Mouse (Mus musculus): ENCODE results near the gene Setd2. TPM values are rescaled to one million over a fixed set of nuclear protein-coding genes. Genes with fewer than 3 reads are reported as not detected.

Gene Setd2
- total RNA-seq, 4 experiments from 2014 or later = 54.9 to 70.6 (median 61.4) TPM

DNA sequence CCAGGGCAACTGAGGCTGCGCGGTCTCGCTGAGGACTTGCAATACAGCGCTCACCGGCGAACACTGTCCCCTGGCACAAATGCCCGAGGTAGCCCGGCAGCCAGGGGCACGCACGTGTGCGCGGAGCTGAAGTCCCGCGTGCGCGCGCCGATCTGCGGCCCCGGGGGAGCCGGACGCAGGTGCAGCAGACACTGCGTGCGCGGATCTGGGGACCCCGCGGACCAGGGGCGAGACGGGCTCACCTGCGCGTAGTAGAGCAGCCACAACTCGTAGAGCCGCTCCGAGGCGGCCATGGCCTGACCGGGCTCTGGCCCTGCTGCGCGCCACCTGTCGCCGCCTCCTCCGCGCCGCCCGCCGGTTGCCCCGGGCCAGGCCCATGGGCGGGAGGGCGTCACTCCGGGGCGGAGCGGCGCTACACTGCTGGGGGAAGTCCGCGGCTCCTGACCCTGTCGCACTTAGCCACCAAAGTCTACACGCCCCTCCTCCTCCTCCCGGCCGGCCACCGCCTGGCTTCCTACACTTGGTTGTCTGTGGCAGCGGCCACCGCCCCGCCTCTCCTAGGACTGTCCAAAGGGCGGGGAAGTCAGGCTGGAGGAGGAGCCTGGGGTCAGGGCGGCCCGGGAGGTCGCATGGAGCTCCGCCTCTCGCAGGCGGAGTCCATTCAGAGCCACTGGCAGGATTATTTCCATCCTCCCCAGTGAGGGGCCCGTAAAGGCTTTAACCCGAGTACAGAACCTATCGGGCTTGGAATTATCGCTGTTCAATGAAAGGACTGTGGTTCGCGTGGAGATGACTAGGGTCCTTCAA lies 121.5 kb downstream of the Setd2 start, which contains the start of gene Nbeal2:
Gene Nbeal2, minus strand, starts transcription at position 507 of the 807 bp plus-strand sequence.
- DNase-seq (ENCODE audit: low spot score in 2 of 2) = peak; percentile 71 to 80

DNA sequence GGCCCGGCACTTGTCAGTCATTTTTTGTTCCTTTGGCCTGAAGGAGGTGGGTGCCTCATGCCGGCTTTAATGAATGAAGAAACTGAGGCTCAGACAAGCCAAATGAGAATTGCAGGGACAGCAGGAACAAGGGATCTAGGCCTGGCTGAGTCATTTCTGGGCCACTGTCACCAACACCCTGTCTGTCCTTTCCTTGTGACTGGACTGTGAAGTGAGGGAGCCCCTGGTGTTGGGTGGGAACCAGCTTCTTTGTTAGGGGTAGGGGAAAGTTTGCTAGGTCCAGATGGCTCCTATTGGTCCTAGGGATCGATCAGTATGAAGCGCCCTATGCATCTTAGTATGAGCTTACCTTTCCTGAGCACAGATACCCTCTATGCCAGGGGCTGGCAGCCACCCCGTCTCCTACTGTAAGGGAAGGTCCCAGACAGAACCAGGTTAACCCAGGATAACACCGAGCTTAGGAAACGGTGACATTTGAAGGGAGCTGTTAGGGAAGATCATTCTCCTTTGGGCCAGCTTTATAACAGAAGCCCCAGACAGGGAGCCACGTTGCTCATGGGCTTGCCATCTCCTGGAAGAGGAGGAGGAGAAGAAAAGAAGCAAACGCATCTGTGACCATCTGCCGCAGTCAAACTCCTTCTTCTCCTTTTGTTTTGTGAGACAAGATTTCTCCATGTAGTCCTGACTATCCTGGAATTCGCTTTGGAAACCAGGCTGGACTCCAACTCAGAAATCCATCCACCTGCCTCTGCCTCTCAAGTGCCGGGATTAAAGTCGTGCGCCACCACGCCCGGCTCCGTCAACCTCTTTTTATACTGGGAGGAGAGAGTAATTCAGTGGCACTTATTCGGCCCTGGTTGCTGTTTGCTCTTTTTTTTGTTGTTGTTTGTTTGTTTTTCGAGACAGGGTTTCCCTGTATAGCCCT lies 122.6 kb downstream of the Setd2 start:
- no peak for DNase-seq (ENCODE audit: low spot score in 2 of 2)

DNA sequence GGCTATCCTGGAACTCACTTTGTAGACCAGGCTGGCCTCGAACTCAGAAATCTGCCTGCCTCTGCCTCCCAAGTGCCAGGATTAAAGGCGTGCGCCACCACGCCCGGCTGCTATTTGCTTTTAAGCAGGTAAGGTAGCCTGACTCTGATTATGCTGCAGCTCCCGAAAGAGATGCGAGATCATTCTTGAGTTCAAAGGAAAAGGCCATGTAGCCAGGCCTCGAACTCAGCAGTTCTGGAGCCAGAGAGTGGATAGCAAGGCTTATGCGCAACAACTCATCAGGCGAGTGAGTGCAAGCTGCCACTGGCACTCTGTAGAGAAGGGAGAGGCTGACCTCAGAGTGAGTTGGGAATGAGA lies 123.2 kb downstream of the Setd2 start:
- DNase-seq (ENCODE audit: low spot score in 2 of 2) = no peak

DNA sequence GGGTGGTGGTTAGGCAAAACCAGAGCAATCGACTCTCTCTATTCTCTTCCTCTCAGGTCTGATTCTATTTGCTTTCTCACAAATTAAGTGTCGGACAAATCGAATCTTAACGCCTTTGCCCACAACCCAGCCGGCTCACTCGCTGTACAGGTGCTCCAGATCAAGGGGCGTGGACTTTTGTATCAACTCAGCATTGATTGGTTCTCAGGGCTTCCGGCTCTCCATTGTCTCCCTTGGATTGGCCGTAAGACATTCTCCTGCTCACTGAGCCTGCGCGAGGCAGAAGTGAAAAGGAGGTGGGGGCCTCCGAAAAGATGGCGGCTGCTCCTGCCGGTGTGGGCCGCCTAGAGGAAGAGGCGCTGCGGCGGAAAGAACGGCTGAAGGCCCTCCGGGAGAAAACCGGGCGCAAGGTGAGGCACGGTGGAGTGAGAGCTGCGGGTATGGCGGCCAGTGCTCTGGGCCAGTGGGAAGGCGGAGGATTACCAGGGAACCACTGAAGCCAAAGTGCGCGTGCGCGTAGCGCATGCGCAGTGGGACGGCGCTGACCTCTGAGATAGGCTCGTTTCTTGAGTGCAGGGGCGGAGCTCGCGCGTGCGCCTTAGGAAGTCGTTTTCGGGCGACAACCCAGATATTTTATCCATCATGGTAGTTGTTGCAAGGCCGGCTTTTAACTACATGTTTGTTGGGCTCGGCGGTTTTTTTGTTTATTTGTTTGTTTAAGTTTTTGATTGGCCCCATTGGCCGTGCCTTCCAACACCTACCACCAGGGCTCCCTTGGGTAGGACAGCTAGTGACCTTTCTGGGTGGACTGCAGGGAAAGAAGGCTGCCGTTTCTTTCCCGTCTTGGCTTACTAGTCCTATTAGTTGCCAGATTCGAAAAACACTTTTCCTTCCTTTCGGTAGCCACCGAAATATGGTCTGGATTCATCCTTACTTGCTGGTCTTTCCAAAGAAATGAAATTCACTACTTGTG lies 124.1 kb downstream of the Setd2 start, which contains the start of gene Ccdc12:
Gene Ccdc12, plus strand, starts transcription at position 255 of the 973 bp plus-strand sequence.
- DNase-seq (ENCODE audit: low spot score in 2 of 2) = peak; percentile 96 to 97

DNA sequence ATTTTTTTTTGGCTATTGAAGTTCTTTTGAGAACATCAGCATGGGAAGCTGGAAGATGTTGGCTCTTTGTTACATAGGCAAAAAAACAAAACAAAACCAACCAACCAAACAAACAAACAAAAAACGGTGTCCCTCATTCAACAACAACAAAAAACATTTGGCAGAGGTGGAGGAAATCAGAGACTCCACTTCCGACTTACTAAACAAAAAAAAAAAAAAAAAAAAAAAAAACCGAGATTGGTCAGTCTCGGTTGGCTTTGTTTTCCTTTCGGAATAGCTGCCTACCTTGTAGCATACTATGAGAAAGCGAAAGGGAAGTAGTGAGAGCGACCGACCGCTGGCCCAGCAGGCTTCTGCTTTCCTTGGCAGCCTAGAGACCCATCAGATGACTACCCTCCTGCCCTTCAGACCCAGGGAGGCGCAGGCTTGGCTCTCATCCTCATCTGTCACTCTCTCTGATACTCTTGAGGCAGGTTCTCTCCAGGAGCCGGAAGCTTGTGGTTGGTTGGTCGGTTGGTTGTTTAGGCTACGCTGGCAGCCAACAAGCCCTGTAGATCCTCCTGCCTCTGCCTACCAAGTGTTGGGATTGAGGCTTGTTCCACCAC lies 125.2 kb downstream of the Setd2 start:
- no peak for DNase-seq (ENCODE audit: low spot score in 2 of 2)

DNA sequence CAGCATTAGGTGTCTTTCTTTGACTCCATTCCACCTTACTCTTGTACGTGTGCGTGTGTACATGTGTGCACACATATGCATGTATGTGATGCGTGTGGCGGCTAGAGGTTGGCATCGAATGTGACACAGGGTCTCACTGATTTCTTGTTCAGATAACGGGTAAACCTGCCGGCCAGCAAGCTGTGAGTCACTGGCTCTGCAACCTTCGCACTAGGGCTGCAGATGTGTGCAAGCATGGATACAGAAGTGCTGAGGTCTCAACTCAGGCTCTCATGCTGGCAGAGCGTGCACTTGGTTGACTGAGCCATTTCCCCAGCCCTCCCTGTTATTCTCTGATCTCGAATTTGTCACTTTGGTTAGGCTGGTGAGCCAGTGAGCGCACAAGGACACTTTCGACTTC lies 127.1 kb downstream of the Setd2 start:
- no peak for DNase-seq (ENCODE audit: low spot score in 2 of 2)

DNA sequence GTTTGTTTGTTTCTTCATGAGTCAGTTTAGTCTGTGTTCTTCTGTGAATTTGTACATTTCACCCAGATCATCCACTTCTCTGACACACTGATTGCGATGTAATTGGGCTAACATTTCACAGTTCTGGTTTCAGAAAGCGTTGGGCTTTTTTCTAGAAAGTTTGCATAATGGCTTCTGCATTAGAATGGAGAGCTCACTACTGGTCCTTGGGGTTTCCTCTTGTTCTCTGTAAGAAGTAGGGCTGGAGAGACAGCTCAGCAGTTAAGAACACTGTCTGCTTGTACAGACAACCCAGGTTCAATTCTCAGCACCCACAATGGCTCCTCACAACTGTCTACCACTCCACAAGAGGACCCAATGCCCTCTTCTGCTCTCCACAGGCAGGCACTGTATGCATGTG lies 127.8 kb downstream of the Setd2 start:
- DNase-seq (ENCODE audit: low spot score in 2 of 2) = no peak

DNA sequence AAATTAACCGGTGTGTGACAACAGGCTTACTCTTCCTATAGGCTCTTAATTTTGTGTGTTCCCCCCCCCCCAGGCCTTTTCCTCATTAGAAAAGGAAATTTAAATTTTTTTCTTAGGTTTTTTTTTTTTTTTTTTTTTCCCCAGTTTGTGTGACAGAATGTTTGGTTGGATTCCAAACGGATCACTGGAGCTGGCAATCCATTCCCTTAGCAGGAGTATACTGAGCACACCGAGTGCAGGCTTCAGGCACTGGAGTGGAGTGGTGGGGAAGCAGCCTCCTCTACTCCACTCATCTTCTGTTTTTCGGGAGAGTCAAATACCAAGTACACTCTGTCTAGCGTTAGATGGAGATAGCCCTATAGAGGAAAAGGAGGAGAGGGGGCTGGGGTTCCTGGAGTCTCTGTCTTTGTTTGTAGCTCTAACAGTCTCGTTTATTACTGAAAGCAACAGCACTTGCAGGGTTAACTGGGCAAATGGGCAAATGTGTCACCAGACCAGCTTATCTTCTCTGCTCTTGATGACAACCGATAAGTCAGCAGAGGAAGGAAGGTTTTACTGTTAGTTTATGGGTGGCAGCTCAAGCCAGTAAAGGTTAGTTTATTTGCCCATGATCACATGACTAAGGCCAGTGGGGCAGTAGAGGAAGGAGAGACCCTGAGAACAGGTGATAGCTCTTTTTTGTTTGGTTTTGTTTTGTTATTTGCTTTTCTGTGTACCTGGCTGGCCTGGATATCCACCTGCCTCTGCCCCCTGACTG lies 128.6 kb downstream of the Setd2 start:
- no peak for DNase-seq (ENCODE audit: low spot score in 2 of 2)

DNA sequence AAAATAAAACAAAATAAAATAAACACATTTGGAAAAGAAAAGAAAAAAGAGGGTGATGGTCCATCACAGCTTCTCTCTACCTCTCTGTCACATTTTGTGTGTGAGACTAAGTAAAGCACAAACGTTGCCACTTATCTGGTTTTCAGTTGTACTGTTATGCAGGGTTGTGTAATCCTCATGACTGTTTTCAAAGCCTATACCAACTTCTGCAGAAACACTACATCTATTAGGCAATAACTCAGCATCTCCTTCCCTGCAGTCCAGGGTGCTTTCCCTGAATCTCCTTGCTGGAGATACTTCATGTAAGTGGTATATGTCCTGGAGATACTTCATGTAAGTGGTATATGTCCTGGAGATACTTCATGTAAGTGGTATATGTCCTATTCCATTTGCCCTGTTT lies 130.4 kb downstream of the Setd2 start:
- DNase-seq (ENCODE audit: low spot score in 2 of 2) = no peak

DNA sequence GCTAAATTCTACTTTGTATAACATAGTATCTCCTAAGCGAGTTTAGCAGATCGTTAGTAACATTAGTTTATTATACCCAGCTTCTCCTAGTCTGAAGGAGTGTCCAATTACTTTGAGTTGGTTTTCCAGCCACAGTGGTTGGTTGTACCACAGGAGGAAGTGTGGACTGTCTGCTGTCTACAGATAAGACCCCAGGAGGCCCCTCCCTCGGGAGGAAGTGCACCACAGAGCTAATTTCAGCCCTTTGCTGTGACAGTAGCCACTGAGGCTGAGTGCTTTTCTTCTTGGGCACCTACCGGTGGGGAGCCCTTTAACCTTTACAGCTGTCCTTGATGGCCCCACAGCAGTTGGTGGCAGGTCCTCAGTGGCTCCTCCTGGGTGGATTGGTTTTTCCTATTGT lies 133.5 kb downstream of the Setd2 start:
- DNase-seq (ENCODE audit: low spot score in 2 of 2) = no peak

DNA sequence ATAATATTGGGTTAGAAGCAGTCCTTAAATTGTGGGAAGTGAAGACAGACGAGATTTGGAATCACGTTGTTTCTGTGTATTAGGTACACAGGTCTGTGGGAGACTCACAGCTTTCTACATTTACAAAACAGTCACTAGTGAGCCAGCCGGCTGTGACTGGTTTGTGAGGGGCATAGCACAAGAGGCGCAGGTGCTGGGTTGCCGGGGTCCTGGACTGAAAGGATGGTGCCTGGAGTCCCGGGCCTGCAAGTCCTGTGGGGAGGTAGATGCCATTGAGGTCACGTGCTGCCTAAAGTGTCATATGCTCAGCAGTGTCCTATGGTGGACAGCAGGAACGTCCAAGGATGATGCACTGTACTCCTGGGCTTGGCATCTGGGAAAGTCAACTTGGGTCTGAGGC lies 134.0 kb downstream of the Setd2 start:
- DNase-seq (ENCODE audit: low spot score in 2 of 2) = no peak

DNA sequence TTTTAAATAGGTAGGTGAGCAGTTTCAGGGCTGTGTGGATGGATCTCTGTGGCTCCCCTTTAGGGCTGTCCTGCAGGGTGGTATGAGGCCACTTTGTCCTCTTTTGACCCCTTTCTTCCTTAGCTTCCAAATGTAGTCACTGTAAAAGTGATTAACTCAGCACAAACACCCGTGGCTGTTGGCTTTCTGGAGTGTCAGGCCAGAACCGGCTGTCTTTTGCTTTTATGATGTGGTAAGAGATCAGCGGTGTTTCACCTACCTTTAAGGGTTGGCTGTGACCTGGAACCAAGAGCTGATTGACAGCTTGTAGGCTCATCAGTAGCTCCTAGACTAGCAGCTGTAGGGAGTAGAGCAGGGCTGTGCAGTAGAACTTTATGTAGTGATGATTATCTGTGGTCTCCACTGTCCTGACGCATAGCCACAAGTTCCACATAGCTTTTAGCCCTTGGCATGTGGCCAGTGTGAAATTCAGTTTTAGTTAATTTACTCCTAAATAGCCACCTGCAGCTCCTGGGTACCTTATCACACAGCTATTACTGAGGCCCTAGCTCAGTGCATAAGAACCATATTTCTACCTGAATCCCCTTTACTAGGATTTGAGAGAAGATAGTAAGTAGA lies 134.9 kb downstream of the Setd2 start:
- no peak for DNase-seq (ENCODE audit: low spot score in 2 of 2)

Small RNAs within 50 kb of the gene (microRNA-seq; reads per million reads assigned to microRNA genes)
- gene Mir8107 = 0 to 0.64 reads per million in 2 experiments

Other genes with a start within 250 kb of the Setd2 start
- 10 to 100 TPM; 10.7 to 14.4 (median 11.0) TPM for gene Elp6, start 227.4 kb upstream of the Setd2 start, total RNA-seq (2022)
- 100 to 1,000 TPM in 3 of 4 experiments, 10 to 100 TPM in 1; 99.5 to 121 (median 101) TPM for gene Scap, start 199.3 kb upstream of the Setd2 start, total RNA-seq (2022)
- 10 to 100 TPM; 46.2 to 62.8 (median 53.4) TPM for gene Ptpn23, start 124.4 kb upstream of the Setd2 start, total RNA-seq (2022)
- gene Ngp, start 112.8 kb upstream of the Setd2 start, total RNA-seq (2022) = under 1 TPM in 1 of 4 experiments, not detected in 3; 0.31 TPM
- 10 to 100 TPM; 22.3 to 27.0 (median 25.5) TPM for gene Klhl18, start 55.9 kb upstream of the Setd2 start, total RNA-seq (2022)
- gene Kif9, start 55.6 kb upstream of the Setd2 start, total RNA-seq (2022) = 1 to 10 TPM; 3.8 to 5.6 (median 4.7) TPM
- 1 to 10 TPM; 2.0 to 4.6 (median 3.0) TPM for gene Nradd, start 91.9 kb downstream of the Setd2 start, total RNA-seq (2022)
- 10 to 100 TPM; 15.1 to 18.5 (median 18.1) TPM for gene Nbeal2, start 121.6 kb downstream of the Setd2 start, total RNA-seq (2022)
- 10 to 100 TPM; 46.4 to 61.2 (median 57.8) TPM for gene Ccdc12, start 123.9 kb downstream of the Setd2 start, total RNA-seq (2022)
- 1 to 10 TPM in 1 of 4 experiments, under 1 TPM in 1, not detected in 2; 0.74 to 1.9 TPM for gene Myl3, start 209.3 kb downstream of the Setd2 start, total RNA-seq (2022)
- 10 to 100 TPM in 1 of 4 experiments, 1 to 10 TPM in 3; 6.1 to 10.5 (median 8.7) TPM for gene Pth1r, start 214.5 kb downstream of the Setd2 start, total RNA-seq (2022)

All from layer of hippocampus, adult 8-10 months (tissue).